Mouse (Mus musculus): ENCODE results near the gene Serpinb2.

Serpinb2 gene

GRCm38 (mm10) chr1:107511252-107511651 is at the start of gene Serpinb2:
Gene Serpinb2 (plus strand): TSS chr1:107511423.
- DNase-seq (ENCODE audit: extremely low spot score, low spot score), result no peak

- no peak for DNase-seq (ENCODE audit: extremely low spot score, low spot score)
Measured at GRCm38 (mm10) chr1:107479909-107480308, 31.3 kb upstream of the Serpinb2 start.

- DNase-seq (ENCODE audit: extremely low spot score, low spot score), result peak; percentile 75
Measured at GRCm38 (mm10) chr1:107481452-107481851, 29.8 kb upstream of the Serpinb2 start.

GRCm38 (mm10) chr1:107489577-107489976 is 21.6 kb upstream of the Serpinb2 start:
- no peak for DNase-seq (ENCODE audit: extremely low spot score, low spot score)

GRCm38 (mm10) chr1:107496789-107497188 is 14.4 kb upstream of the Serpinb2 start:
- no peak for DNase-seq (ENCODE audit: extremely low spot score, low spot score)

- no peak for DNase-seq (ENCODE audit: extremely low spot score, low spot score)
Measured at GRCm38 (mm10) chr1:107502025-107502424, 9.2 kb upstream of the Serpinb2 start.

GRCm38 (mm10) chr1:107503294-107503693 is 7.9 kb upstream of the Serpinb2 start:
- DNase-seq (ENCODE audit: extremely low spot score, low spot score), result no peak

GRCm38 (mm10) chr1:107505898-107506562 is 5.2 kb upstream of the Serpinb2 start:
- DNase-seq (ENCODE audit: extremely low spot score, low spot score), result no peak

GRCm38 (mm10) chr1:107512194-107513138 is 1.2 kb downstream of the Serpinb2 start:
- DNase-seq (ENCODE audit: extremely low spot score, low spot score), result no peak

GRCm38 (mm10) chr1:107513530-107513929 is 2.3 kb downstream of the Serpinb2 start:
- no peak for DNase-seq (ENCODE audit: extremely low spot score, low spot score)

- no peak for DNase-seq (ENCODE audit: extremely low spot score, low spot score)
Measured at GRCm38 (mm10) chr1:107515839-107516498, 4.7 kb downstream of the Serpinb2 start.

GRCm38 (mm10) chr1:107525592-107525991 is 14.4 kb downstream of the Serpinb2 start:
- DNase-seq (ENCODE audit: extremely low spot score, low spot score), result no peak

- DNase-seq (ENCODE audit: extremely low spot score, low spot score), result no peak
Measured at GRCm38 (mm10) chr1:107528325-107529078, 17.3 kb downstream of the Serpinb2 start.

- no peak for DNase-seq (ENCODE audit: extremely low spot score, low spot score)
Measured at GRCm38 (mm10) chr1:107529365-107530052, 18.3 kb downstream of the Serpinb2 start.

GRCm38 (mm10) chr1:107533736-107534135 is 22.5 kb downstream of the Serpinb2 start:
- no peak for DNase-seq (ENCODE audit: extremely low spot score, low spot score)

- no peak for DNase-seq (ENCODE audit: extremely low spot score, low spot score)
Measured at GRCm38 (mm10) chr1:107537435-107537834, 26.2 kb downstream of the Serpinb2 start.

GRCm38 (mm10) chr1:107559494-107559893 is 48.3 kb downstream of the Serpinb2 start:
- DNase-seq (ENCODE audit: extremely low spot score, low spot score), result no peak

- DNase-seq (ENCODE audit: extremely low spot score, low spot score), result no peak
Measured at GRCm38 (mm10) chr1:107562110-107562509, 50.9 kb downstream of the Serpinb2 start.

GRCm38 (mm10) chr1:107565644-107566043 is 54.4 kb downstream of the Serpinb2 start:
- DNase-seq (ENCODE audit: extremely low spot score, low spot score), result no peak

GRCm38 (mm10) chr1:107576094-107576493 is 64.9 kb downstream of the Serpinb2 start:
- no peak for DNase-seq (ENCODE audit: extremely low spot score, low spot score)

- no peak for DNase-seq (ENCODE audit: extremely low spot score, low spot score)
Measured at GRCm38 (mm10) chr1:107577514-107577913, 66.3 kb downstream of the Serpinb2 start.
